ENCODE assay signal across 17 mouse cellular contexts in genomic region chr16:91568960-91569359, GRCm38 (mm10).
"Had no signal": no experiment of that assay in that cellular context is flagged by ENCODE, and none has a peak within 500 bp of the region (broad histone marks: within the 10 kb centered on the region; RNA-seq: fewer than 3 reads in every experiment).

No protein-coding gene starts in this region.

- H3K4me2 ChIP-seq: liver, embryonic 13.5 days; liver, embryonic 15.5 days; lung, embryonic 15.5 days; midbrain, embryonic 11.5 days; midbrain, embryonic 13.5 days; midbrain, embryonic 15.5 days; neural tube, embryonic 12.5 days; stomach, embryonic 15.5 days had no signal

- ATAC-seq: liver, postnatal 0 days; midbrain, embryonic 13.5 days; midbrain, embryonic 15.5 days had no signal

- H3K4me1 ChIP-seq: lung, embryonic 15.5 days; midbrain, embryonic 13.5 days; midbrain, embryonic 15.5 days; stomach, embryonic 15.5 days had no signal

- H3K9ac ChIP-seq: liver, embryonic 13.5 days; liver, embryonic 15.5 days; liver, postnatal 0 days; lung, embryonic 15.5 days; midbrain, embryonic 13.5 days; midbrain, embryonic 15.5 days; neural tube, embryonic 12.5 days; stomach, embryonic 15.5 days had no signal

- H3K9me3 ChIP-seq: liver, embryonic 13.5 days; liver, embryonic 15.5 days; lung, embryonic 15.5 days; megakaryocyte, embryonic 14.5 days; midbrain, embryonic 13.5 days; midbrain, embryonic 15.5 days; neural tube, embryonic 12.5 days; stomach, embryonic 15.5 days had no signal

- H3K4me3 ChIP-seq: liver, embryonic 13.5 days; liver, embryonic 15.5 days; lung, embryonic 15.5 days; megakaryocyte, embryonic 14.5 days; midbrain, embryonic 13.5 days; midbrain, embryonic 15.5 days; neural tube, embryonic 12.5 days; stomach, embryonic 15.5 days had no signal

- DNase-seq: liver, embryonic 13.5 days; liver, postnatal 0 days; lung, adult 2 months; lung, postnatal 10 days; right cerebral cortex, postnatal 14 days; thymus, adult 18-20 months; thymus, postnatal 14 days; thymus, postnatal 36 days had no signal

- H3K27me3 ChIP-seq: liver, embryonic 13.5 days; lung, embryonic 15.5 days; midbrain, embryonic 13.5 days; midbrain, embryonic 15.5 days; neural tube, embryonic 12.5 days; stomach, embryonic 15.5 days had no signal

- H3K27ac ChIP-seq: liver, embryonic 13.5 days; liver, embryonic 15.5 days; lung, embryonic 15.5 days; macrophage; midbrain, embryonic 13.5 days; midbrain, embryonic 15.5 days; neural tube, embryonic 12.5 days; stomach, embryonic 15.5 days had no signal

- H3K36me3 ChIP-seq: midbrain, embryonic 15.5 days; stomach, embryonic 15.5 days had no signal
